Mouse (Mus musculus) MEL (cell line): ENCODE measurements around the gene Pex3. TPM values are rescaled to one million over a fixed set of nuclear protein-coding genes. Genes with fewer than 3 reads are reported as not detected.

Experiments
- DNase-seq: peaks from one replicate; pipeline ENCODE4 v3.0.0; 2011; ENCODE audit warnings: low read depth, low spot score
- H3K27ac ChIP-seq: 2 replicates; pipeline ENCODE4 v1.5.1; 2012; ENCODE audit warnings: low read depth, mild to moderate bottlenecking, control low read depth, low read length, moderate library complexity; ENCODE audit not compliant: control insufficient read depth
- H3K27me3 ChIP-seq, 2 experiments: fragments of 150-350 bp in 1 of 2; sonication (generic) in 1 of 2; 2 replicates each; pipeline ENCODE4 v1.6.1; 2012; ENCODE audit warnings: low read length in 2 of 2, mild to moderate bottlenecking in 2 of 2, improper control_type of control experiment in 1 of 2, moderate library complexity in 1 of 2; ENCODE audit not compliant: insufficient read depth in 2 of 2, control insufficient read depth in 1 of 2
- H3K36me3 ChIP-seq, 2 experiments: 2 replicates each; pipeline ENCODE4 v1.6.1; 2012 to 2014; ENCODE audit warnings: low read length in 2 of 2, improper control_type of control experiment in 1 of 2, inconsistent platforms in 1 of 2, mild to moderate bottlenecking in 1 of 2; ENCODE audit not compliant: insufficient read depth in 2 of 2, control insufficient read depth in 1 of 2
- H3K4me1 ChIP-seq, 2 experiments: fragments of 150-350 bp in 1 of 2; sonication (generic) in 1 of 2; 2 replicates each; pipeline ENCODE4 v1.6.1; 2012; ENCODE audit warnings: low read length in 2 of 2, improper control_type of control experiment in 1 of 2, mild to moderate bottlenecking in 1 of 2; ENCODE audit not compliant: insufficient read depth in 2 of 2, control insufficient read depth in 1 of 2
- H3K4me3 ChIP-seq, 2 experiments: fragments of 150-350 bp in 1 of 2; sonication (generic) in 1 of 2; 2 replicates each; pipeline ENCODE4 v1.5.1; 2012; ENCODE audit warnings: low read depth in 2 of 2, low read length in 2 of 2, mild to moderate bottlenecking in 2 of 2, moderate library complexity in 2 of 2, control low read depth in 1 of 2, improper control_type of control experiment in 1 of 2; ENCODE audit not compliant: control insufficient read depth in 1 of 2, insufficient read depth in 1 of 2
- H3K79me2 ChIP-seq: 2 replicates; pipeline ENCODE4 v1.6.1; 2012; ENCODE audit warnings: mild to moderate bottlenecking, low read length, moderate library complexity; ENCODE audit not compliant: control insufficient read depth, poor library complexity, insufficient read depth
- H3K9ac ChIP-seq: 2 replicates; pipeline ENCODE4 v1.6.1; 2012; ENCODE audit warnings: low read depth, mild to moderate bottlenecking, control low read depth, low read length, moderate library complexity; ENCODE audit not compliant: control insufficient read depth, poor library complexity, severe bottlenecking
- H3K9me3 ChIP-seq: fragments of 150-350 bp; sonication (generic); replicated peaks from 2 replicates; pipeline ENCODE4 v1.6.1; 2012; ENCODE audit warnings: mild to moderate bottlenecking, low read length, improper control_type of control experiment, moderate library complexity; ENCODE audit not compliant: insufficient read depth
- BHLHE40 ChIP-seq: IDR thresholded peaks from 2 replicates; pipeline ENCODE4 v1.6.1; 2012; ENCODE audit warnings: low read depth, mild to moderate bottlenecking, inconsistent platforms, low read length, improper control_type of control experiment, borderline replicate concordance
- CHD1 ChIP-seq: IDR thresholded peaks from 2 replicates; pipeline ENCODE4 v1.6.1; 2012; ENCODE audit warnings: low read depth, mild to moderate bottlenecking, inconsistent platforms, low read length, improper control_type of control experiment
- CHD2 ChIP-seq: IDR thresholded peaks from 2 replicates; pipeline ENCODE4 v1.6.1; 2011; ENCODE audit warnings: low read length, improper control_type of control experiment
- CTCF ChIP-seq, 3 experiments: IDR thresholded peaks in 2 of 3; conservative IDR thresholded peaks in 1 of 3; 2 replicates each; pipeline ENCODE4 v1.5.1; 2011 to 2012; ENCODE audit warnings: low read length in 3 of 3, low read depth in 2 of 3, mild to moderate bottlenecking in 2 of 3, improper control_type of control experiment in 1 of 3, inconsistent platforms in 1 of 3, mixed read lengths in 1 of 3, moderate library complexity in 1 of 3; ENCODE audit not compliant: control insufficient read depth in 1 of 3, insufficient read depth in 1 of 3, poor library complexity in 1 of 3, severe bottlenecking in 1 of 3
- E2F4 ChIP-seq: IDR thresholded peaks from 2 replicates; pipeline ENCODE4 v1.6.1; 2011; ENCODE audit warnings: low read depth, low read length, improper control_type of control experiment, borderline replicate concordance
- ELF1 ChIP-seq: IDR thresholded peaks from 2 replicates; pipeline ENCODE4 v1.6.1; 2014; ENCODE audit warnings: low read depth, mild to moderate bottlenecking, inconsistent platforms, low read length, improper control_type of control experiment, moderate library complexity
- GABPA ChIP-seq: IDR thresholded peaks from 2 replicates; pipeline ENCODE4 v1.6.1; 2012; ENCODE audit warnings: low read depth, mild to moderate bottlenecking, inconsistent platforms, low read length, improper control_type of control experiment, moderate library complexity
- GATA1 ChIP-seq: IDR thresholded peaks from 2 replicates; pipeline ENCODE4 v1.6.1; 2011; ENCODE audit warnings: low read depth, low read length, improper control_type of control experiment
- JUND ChIP-seq: IDR thresholded peaks from 2 replicates; pipeline ENCODE4 v1.6.1; 2011; ENCODE audit warnings: low read depth, mild to moderate bottlenecking, improper control_type of control experiment, low read length
- MAFK ChIP-seq: IDR thresholded peaks from 2 replicates; pipeline ENCODE4 v1.6.1; 2011; ENCODE audit warnings: low read depth, mild to moderate bottlenecking, low read length, improper control_type of control experiment, borderline replicate concordance
- MXI1 ChIP-seq: IDR thresholded peaks from 2 replicates; pipeline ENCODE4 v1.6.1; 2011; ENCODE audit warnings: mild to moderate bottlenecking, low read depth, low read length, improper control_type of control experiment
- MYB ChIP-seq: IDR thresholded peaks from 2 replicates; pipeline ENCODE4 v1.6.1; 2011; ENCODE audit warnings: mild to moderate bottlenecking, low read depth, low read length, improper control_type of control experiment
- MYC ChIP-seq: IDR thresholded peaks from 2 replicates; pipeline ENCODE4 v1.6.1; 2011; ENCODE audit warnings: low read depth, mild to moderate bottlenecking, low read length, improper control_type of control experiment, moderate library complexity
- NRF1 ChIP-seq: IDR thresholded peaks from 2 replicates; pipeline ENCODE4 v1.6.1; 2014; ENCODE audit warnings: low read depth, mild to moderate bottlenecking, inconsistent platforms, low read length, improper control_type of control experiment, moderate library complexity; ENCODE audit not compliant: poor library complexity, insufficient read depth, severe bottlenecking
- POLR2AphosphoS2 ChIP-seq: IDR thresholded peaks from 2 replicates; pipeline ENCODE4 v1.6.1; 2011; ENCODE audit warnings: low read length, improper control_type of control experiment
- POLR2AphosphoS5 ChIP-seq: IDR thresholded peaks from 2 replicates; pipeline ENCODE4 v1.6.1; 2012; ENCODE audit warnings: low read depth, borderline replicate concordance, mild to moderate bottlenecking, inconsistent platforms, low read length, moderate library complexity, mixed read lengths
- RAD21 ChIP-seq: IDR thresholded peaks from 2 replicates; pipeline ENCODE4 v1.6.1; 2011; ENCODE audit warnings: mild to moderate bottlenecking, low read depth, low read length, improper control_type of control experiment
- RCOR1 ChIP-seq: IDR thresholded peaks from 2 replicates; pipeline ENCODE4 v1.6.1; 2012; ENCODE audit warnings: low read depth, mild to moderate bottlenecking, inconsistent platforms, low read length, improper control_type of control experiment
- TAL1 ChIP-seq: IDR thresholded peaks from 2 replicates; pipeline ENCODE4 v1.6.1; 2012; ENCODE audit warnings: mild to moderate bottlenecking, inconsistent platforms, low read length, moderate library complexity, mixed read lengths
- UBTF ChIP-seq: IDR thresholded peaks from 2 replicates; pipeline ENCODE4 v1.6.1; 2012; ENCODE audit warnings: low read depth, mild to moderate bottlenecking, inconsistent platforms, low read length, improper control_type of control experiment, moderate library complexity, borderline replicate concordance; ENCODE audit not compliant: insufficient read depth
- polyA plus RNA-seq, 2 experiments: library from polyadenylated mRNA; stranded (reverse) in 1 of 2; unstranded in 1 of 2; fragments of >175 nt in 1 of 2; fragments of >200 nt in 1 of 2; gene quantifications; 2 replicates each; pipeline versions ENCODE4 v1.2.1 to v1.2.4; 2012; ENCODE audit warnings: low replicate concordance in 2 of 2, low read depth in 1 of 2; ENCODE audit not compliant: insufficient read length in 2 of 2, insufficient read depth in 1 of 2, missing spikeins in 1 of 2
- total RNA-seq: library from RNA; depleted of rRNA; stranded (reverse); fragments of 300-350 nt; gene quantifications from 2 replicates; pipeline ENCODE4 v1.2.3, GENCODE M21; 2012

Pex3 gene
- total and polyA plus RNA-seq, 3 experiments: 13.8 to 15.1 TPM; not detected in 1

- TF ChIP-seq JUND: no peak
- no peak for TF ChIP-seq MYB
- TF ChIP-seq POLR2AphosphoS2: no peak
- TF ChIP-seq, all 39 proteins: peak for 13
Observed at GRCm38 (mm10) chr10:13500938-13501496, 51.9 kb downstream of the Pex3 start (continued).

- Histone ChIP-seq H3K9ac (peak overlapping the region; percentile 95), H3K9me3 (no peaks in the 10 kb centered on the region), H3K4me1 (peaks cover 0 to 7% of the 10 kb centered on the region in 2 experiments; a peak in 2 of 4 replicates), H3K4me3 (peak overlapping the region; percentile 86 to 90), H3K27ac (peak overlapping the region; percentile 88), H3K27me3 (no peaks in the 10 kb centered on the region; a peak in 1 of 4 replicates), H3K36me3 (peaks cover 0 to 4% of the 10 kb centered on the region in 2 experiments; a peak in 3 of 4 replicates), H3K79me2 (peaks cover 2% of the 10 kb centered on the region; the same call in 1 of the 2 replicates)
- DNase-seq: peak; percentile 62
- no peak for TF ChIP-seq MXI1
Observed at GRCm38 (mm10) chr10:13500473-13500872, 52.5 kb downstream of the Pex3 start.

- H3K9me3 ChIP-seq: no peaks in the 10 kb centered on the region
- peaks cover 0 to 7% of the 10 kb centered on the region in 2 experiments; a peak in 2 of 4 replicates for H3K4me1 ChIP-seq
- no peaks in the 10 kb centered on the region; a peak in 1 of 4 replicates for H3K27me3 ChIP-seq
- peak within 1 kb of the TSS; percentile 86 to 90; a peak in 3 of 4 replicates for H3K4me3 ChIP-seq
- H3K9ac ChIP-seq: peak within 1 kb of the TSS; percentile 95
- no peak within 1 kb of the TSS for H3K27ac ChIP-seq
- H3K79me2 ChIP-seq: peaks cover 2% of the 10 kb centered on the region; the same call in 1 of the 2 replicates
- TF ChIP-seq RCOR1 (no peak), BHLHE40 (no peak), TAL1 (no peak), ELF1 (no peak), MYC (no peak), RAD21 (no peak), GATA1 (no peak), POLR2AphosphoS5 (no peak), E2F4 (no peak), CTCF (IDR thresholded peaks at IDR 0.05 in 2 of 3, conservative IDR thresholded peaks at IDR 0.05 in 1 of 3; ENCODE audit: control insufficient read depth in 1 of 3, insufficient read depth in 1 of 3, low read depth in 2 of 3, low read length in 3 of 3, poor library complexity in 1 of 3, severe bottlenecking in 1 of 3) (no peak), GABPA (no peak), MAFK (no peak), MXI1 (no peak), CHD2 (no peak), UBTF (no peak), NRF1 (no peak), CHD1 (no peak)
- peaks cover 0 to 4% of the 10 kb centered on the region in 2 experiments; a peak in 2 of 4 replicates for H3K36me3 ChIP-seq
- no peak for DNase-seq
Observed at GRCm38 (mm10) chr10:13499331-13499730, 53.6 kb downstream of the Pex3 start, which contains the start of gene Fuca2. Gene Fuca2 (plus strand): TSS chr10:13499540.
